Mouse (Mus musculus) CH12.LX (cell line): ENCODE measurements at regions not wholly inside any gene's neighbourhood (a gene's known extent, or its start where the extent isn't known, plus 50 kb on each side); places are given as distances from the start of the nearest gene placed in this dataset.

Source experiments
- CHD2 ChIP-seq: IDR thresholded peaks from 2 replicates; pipeline ENCODE4 v1.6.1; 2011; ENCODE audit warnings: low read length, improper control_type of control experiment
- CTCF ChIP-seq, 2 experiments: IDR thresholded peaks in 1 of 2; conservative IDR thresholded peaks in 1 of 2; 2 replicates each; pipeline ENCODE4 v1.5.1; 2011 to 2012; ENCODE audit warnings: low read depth in 2 of 2, low read length in 2 of 2, improper control_type of control experiment in 1 of 2, inconsistent platforms in 1 of 2, mild to moderate bottlenecking in 1 of 2, moderate library complexity in 1 of 2

- no peak for TF ChIP-seq CHD2
- TF ChIP-seq CTCF (conservative IDR thresholded peaks at IDR 0.05 in 1 of 2, IDR thresholded peaks at IDR 0.05 in 1 of 2; ENCODE audit: low read depth in 2 of 2, low read length in 2 of 2), result no peak
Measured at GRCm38 (mm10) chr15:87199641-87200040, 344.5 kb upstream of the Fam19a5 start.
